Mouse (Mus musculus) T-helper 2 cell (primary cell): ENCODE results near the gene Ostf1.

Experiments
- in situ Hi-C: fragments of 300-600 bp; cut with MboI, MseI; formaldehyde crosslinking; loops from one replicate; pipeline ENCODE4 v1.15.1; 2025; ENCODE audit warnings: high pct_unique_total_duplicates

Ostf1 gene

GRCm38 (mm10) chr19:18631644-18632219, at the start of gene Ostf1, which contains the start of gene Nmrk1:
Gene Ostf1, minus strand, starts transcription at chr19:18631823.
Gene Nmrk1, plus strand, starts transcription at chr19:18631950.
- in situ Hi-C loops: no loop called here

DNA sequence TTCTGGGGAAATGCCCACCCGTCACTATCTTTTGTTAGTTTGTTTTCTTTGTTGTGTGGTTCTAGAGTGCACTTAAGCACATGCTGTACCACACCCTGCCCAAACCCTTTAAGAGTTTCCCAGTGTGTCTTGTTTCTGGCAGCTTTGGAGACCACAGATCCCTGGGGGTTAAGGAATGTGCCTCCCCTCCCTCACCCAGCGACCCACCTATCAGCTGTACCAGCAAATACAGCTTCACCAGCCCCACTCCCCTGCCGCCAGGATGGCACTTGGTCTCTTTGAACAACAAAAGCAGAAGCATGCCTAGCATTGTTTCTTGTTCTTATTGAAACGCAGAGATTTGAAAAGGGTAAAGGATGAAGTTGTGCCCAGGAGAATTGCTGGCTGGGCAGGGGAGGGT, 41.5 kb upstream of the Ostf1 start:
- in situ Hi-C loops: loop anchor here (25.0 kb wide), 1 partner anchor 1714 kb away; the partner anchor contains the start of gene Anxa1

- in situ Hi-C loops: loop anchor here (25.0 kb wide), 1 partner anchor 1715 kb away; the partner anchor contains the start of gene Anxa1
Measured at GRCm38 (mm10) chr19:18672498-18672897, 40.9 kb upstream of the Ostf1 start.

DNA sequence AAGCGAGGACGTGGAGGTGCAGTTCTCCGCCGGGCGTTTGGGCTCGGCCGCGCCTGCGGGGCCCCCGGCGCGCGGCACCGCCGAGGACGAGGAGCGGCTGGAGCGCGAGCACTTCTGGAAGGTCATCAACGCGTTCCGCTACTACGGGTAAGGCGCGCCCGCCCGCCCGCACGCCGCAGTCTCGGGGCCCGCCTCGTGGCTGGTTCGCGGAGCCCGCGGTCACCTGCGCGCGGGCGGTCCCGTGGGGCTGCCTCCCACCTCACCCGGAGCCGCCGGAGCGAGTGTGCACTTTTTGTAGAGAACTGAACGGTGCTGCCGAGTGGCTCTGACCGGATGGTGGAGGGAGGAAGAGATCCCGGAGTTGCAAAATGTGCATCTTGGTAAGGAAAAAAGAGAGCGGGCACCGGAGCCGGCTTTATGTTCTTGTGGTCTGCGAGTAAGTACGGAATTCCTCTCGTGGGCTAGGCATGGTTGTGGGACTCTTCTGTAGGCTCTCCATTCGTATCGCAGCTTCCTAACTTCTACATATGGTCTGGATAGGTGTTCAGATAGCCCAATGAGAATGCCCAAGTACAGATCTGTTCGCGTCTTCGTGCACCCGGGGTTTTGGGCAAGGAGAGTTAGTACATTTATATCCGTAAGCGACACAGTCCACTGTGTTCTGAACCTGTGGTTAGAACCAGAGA, 39.6 kb upstream of the Ostf1 start:
- in situ Hi-C loops: loop anchor here (25.0 kb wide), 1 partner anchor 1716 kb away; the partner anchor contains the start of gene Anxa1

DNA sequence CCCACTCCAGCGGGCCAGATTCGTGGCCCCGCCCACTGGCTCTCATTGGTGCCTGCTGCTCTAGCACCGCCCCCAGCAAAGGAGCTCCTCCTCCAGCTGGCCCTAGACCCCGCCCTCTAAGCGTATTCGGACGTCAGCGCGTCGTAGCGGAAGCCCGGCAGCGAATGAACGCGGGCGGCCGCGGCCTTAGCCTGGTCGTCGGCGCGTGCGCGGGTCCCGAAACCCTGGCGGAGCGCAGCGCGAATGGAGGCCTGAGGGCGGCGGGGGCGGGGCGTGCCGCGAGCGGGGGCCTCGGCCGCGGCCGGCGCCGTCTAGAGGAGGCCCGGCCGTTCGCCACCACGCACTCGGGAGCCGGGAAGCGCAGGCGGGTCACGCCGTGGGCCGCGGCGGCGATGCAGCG, 39.0 kb upstream of the Ostf1 start, which contains the start of gene Carnmt1:
Gene Carnmt1 (plus strand): TSS at position 157 of the 400 bp plus-strand sequence.
- in situ Hi-C loops: loop anchor here (25.0 kb wide), 1 partner anchor 1717 kb away; the partner anchor contains the start of gene Anxa1

- in situ Hi-C loops: loop anchor here (25.0 kb wide), 1 partner anchor 1718 kb away; the partner anchor contains the start of gene Anxa1
Measured at GRCm38 (mm10) chr19:18669551-18669950, 37.9 kb upstream of the Ostf1 start.

DNA sequence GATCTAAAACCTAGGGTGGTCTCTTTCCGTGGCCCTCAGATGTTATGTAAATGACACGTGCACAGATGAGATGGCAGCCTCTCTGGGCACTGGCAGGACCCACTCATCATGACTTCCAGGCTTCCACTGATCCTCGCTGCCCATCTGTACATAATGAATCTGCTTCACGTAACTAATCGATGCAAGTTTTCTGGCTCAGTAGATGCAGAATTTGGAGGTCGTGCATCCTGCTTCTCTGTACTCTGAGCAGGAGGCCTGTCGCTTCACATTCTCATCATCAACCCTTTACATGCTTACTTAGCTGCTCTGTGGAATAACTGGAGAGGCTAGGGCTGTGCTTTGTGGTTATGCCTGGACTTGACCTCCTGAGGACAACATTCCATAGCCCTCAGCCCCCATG, 35.3 kb upstream of the Ostf1 start:
- in situ Hi-C loops: loop anchor here (25.0 kb wide), 1 partner anchor 1720 kb away; the partner anchor contains the start of gene Anxa1

DNA sequence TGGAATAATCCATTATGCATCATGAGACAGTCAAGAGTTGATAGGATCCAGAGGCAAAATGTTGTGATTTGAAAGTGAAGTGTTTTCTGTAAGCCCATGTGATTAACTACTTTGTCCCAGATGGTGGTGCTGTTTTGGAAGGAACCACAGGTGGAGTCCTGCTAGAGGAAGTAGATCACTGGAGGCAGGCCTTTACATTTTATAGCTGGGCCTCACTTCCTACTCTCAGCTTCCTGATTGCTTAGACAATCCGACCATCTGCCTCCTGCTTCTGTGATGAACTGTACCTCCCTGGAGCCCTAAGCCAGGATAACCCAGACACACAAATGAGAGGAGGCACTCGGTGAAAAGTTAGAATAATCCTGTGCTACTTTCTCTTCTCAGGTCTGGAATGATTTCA, 32.3 kb upstream of the Ostf1 start:
- in situ Hi-C loops: loop anchor here (25.0 kb wide), 1 partner anchor 1723 kb away; the partner anchor contains the start of gene Anxa1

DNA sequence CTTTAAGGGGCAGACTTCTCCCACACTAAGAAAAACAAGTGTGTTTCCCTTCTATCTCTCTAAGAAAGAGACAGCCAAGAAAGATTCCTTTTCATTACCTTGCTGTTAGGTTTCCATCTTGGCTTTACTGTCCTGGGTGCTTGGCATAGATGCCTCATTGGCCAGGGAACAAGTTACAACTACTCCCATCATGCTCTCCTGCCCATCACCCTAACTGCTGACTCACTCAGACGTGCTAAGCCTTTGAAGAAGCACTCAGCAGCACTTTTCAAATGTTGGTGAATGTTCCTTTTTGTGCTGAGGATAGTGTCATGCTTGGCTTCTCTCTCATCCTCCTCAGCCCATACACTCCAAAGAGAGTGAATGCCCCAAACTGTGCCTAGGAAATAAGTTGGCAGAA, 30.1 kb upstream of the Ostf1 start:
- in situ Hi-C loops: loop anchor here (25.0 kb wide), 1 partner anchor 1726 kb away; the partner anchor contains the start of gene Anxa1

GRCm38 (mm10) chr19:18660466-18660865, 28.8 kb upstream of the Ostf1 start:
- in situ Hi-C loops: loop anchor here (25.0 kb wide), 1 partner anchor 1727 kb away; the partner anchor contains the start of gene Anxa1

GRCm38 (mm10) chr19:18659349-18659748, 27.7 kb upstream of the Ostf1 start:
- in situ Hi-C loops: loop anchor here (25.0 kb wide), 1 partner anchor 1728 kb away; the partner anchor contains the start of gene Anxa1

DNA sequence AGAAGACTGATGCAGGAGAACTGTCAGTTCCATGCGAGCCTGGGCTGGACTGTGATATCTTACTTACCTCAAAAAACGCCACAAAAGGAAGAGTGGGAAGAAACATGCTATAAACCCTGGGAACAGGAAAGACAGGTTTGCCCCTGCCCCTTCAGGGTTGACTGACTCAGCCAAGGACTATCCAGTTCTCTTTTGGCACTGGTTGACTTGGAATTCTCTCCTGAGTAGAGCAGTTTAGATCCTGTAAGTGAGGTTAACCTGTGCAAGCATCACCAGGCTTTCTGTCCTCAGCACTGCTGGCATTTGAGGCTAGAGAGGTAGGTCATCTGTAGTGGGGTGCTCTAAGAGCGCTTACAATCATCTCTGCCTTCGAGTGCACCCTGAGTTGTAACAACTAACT, 26.9 kb upstream of the Ostf1 start:
- in situ Hi-C loops: loop anchor here (25.0 kb wide), 1 partner anchor 1729 kb away; the partner anchor contains the start of gene Anxa1

DNA sequence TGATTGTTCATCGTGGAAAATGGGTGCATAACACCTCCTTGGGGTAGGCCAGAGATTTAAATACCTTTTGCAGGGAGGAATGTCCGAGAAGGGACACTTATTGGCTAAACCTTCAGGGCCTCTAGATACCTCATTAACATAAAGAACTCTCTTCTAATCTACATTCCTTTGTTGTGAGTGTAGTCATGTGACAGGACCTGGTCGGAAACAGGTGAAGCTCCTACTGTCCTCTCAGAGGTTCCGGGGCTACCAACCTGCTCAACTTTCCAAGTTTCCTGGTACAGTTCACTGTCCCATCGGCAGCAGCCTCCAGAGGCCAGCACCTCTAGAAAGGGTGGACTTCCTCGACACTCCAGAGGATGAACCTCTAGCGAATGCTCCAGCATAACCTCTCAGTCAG, 24.4 kb upstream of the Ostf1 start:
- in situ Hi-C loops: loop anchor here (25.0 kb wide), 1 partner anchor 1731 kb away; the partner anchor contains the start of gene Anxa1

- in situ Hi-C loops: loop anchor here (25.0 kb wide), 1 partner anchor 1732 kb away; the partner anchor contains the start of gene Anxa1
Measured at GRCm38 (mm10) chr19:18654984-18655383, 23.4 kb upstream of the Ostf1 start.

GRCm38 (mm10) chr19:18654330-18654729, 22.7 kb upstream of the Ostf1 start:
- in situ Hi-C loops: loop anchor here (25.0 kb wide), 1 partner anchor 1733 kb away; the partner anchor contains the start of gene Anxa1

DNA sequence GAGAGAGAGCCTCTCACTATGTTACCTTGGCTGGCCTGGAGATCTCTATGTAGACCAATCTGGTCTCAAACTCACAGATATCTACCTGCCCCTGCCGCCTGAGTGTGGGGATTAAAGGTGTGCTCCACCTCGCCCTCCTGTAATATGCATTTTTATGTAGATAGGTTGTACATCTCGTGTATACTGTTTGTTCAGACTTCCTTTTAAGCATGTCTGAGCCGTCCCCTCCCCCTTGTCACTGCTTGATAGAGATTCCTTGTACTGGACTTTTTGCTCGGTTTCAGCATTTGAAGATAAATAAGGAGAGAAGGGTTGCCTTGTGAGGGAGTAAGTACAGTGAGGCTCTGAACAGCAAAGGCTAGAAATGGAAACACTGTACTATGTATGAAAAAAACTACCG, 21.4 kb upstream of the Ostf1 start:
- in situ Hi-C loops: loop anchor here (25.0 kb wide), 1 partner anchor 1734 kb away; the partner anchor contains the start of gene Anxa1

- in situ Hi-C loops: loop anchor here (25.0 kb wide), 1 partner anchor 1735 kb away; the partner anchor contains the start of gene Anxa1
Measured at GRCm38 (mm10) chr19:18652592-18652991, 21.0 kb upstream of the Ostf1 start.

DNA sequence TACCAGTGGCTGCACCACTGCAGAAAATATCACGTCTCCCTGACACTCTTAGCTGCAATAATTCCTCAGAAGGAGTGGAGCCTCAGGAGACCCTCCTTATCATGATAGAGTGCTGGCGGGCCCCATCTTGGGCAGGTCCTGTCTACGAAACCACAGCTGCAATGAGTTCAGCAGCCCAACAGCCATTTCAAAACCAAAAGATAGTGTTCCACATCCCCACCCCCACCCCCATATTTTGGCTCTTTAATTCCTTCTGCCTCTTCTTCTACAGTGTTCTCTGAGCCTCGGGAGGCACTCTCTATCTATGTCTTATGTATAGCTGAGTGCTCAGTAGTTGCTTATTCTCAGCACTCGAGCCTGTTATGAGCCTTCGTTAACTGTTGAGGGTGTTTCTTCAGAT, 18.9 kb upstream of the Ostf1 start:
- in situ Hi-C loops: loop anchor here (25.0 kb wide), 1 partner anchor 1737 kb away; the partner anchor contains the start of gene Anxa1

GRCm38 (mm10) chr19:18649955-18650354, 18.3 kb upstream of the Ostf1 start:
- in situ Hi-C loops: loop anchor here (25.0 kb wide), 1 partner anchor 1737 kb away; the partner anchor contains the start of gene Anxa1

DNA sequence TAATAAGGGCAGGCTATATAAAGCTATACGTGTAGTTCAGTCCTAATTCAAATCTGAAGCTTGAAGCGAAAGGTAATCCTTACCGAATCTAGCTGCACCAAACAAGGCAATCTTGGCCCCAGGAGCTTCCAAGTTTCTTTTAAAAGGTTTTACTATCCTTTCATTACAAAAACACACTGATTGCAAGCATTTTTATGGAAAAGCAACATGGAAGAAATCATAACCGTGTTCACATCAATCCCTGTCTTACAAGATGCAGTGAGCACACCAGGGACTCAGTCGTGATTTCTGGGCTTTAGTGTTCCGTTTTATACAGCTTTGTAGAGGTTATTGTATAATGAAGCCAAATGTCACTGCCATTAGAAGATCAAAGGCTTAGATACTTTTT, 16.9 kb upstream of the Ostf1 start:
- in situ Hi-C loops: no loop called here

DNA sequence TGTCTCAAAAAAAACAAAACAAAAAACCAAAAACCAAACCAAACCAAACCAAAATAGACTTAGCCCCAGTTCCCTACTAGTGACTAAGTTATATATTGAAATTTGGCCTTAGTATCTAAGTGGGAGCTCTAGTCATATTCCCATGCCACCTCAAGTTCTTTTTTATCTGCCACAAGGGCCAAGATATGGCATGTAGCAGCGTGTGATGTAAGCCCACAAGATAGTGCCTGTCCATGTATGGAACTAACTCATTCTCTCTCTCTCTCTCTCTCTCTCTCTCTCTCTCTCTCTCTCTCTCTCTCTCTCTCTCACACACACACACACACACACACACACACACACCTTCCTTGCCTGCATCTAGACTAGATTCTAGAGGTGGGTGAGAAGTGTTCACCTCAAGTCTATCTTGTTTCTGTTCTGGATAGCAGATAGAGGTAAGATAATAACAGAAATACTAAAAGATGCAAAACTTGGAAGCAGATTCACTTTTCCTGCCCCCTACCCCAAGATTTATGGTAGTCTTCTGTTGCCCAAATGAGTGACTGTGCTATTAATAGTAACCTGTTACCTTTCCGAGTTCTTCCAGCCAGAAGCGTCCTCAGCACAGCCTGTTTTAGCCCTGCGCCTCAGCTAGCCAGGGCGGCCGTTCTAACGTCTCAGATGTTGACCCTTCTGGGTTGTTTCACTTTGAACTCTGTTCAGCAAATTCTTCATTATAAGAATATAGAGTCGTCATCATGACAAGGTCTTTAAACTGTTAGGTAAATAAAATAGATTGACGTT, 16.3 kb upstream of the Ostf1 start:
- in situ Hi-C loops: no loop called here
